Mouse (Mus musculus) hindlimb bud, embryonic 11.5 days (tissue): ENCODE data around the gene Vac14.

Experiments
- DNase-seq: peaks from one replicate; pipeline ENCODE4 v3.0.0-alpha.2; 2012; ENCODE audit warnings: low read depth, low spot score; ENCODE audit errors: extremely low spot score

Gene Vac14

GRCm38 (mm10) chr8:110741816-110742451, 123.5 kb downstream of the Vac14 start:
- no peak for DNase-seq

DNA sequence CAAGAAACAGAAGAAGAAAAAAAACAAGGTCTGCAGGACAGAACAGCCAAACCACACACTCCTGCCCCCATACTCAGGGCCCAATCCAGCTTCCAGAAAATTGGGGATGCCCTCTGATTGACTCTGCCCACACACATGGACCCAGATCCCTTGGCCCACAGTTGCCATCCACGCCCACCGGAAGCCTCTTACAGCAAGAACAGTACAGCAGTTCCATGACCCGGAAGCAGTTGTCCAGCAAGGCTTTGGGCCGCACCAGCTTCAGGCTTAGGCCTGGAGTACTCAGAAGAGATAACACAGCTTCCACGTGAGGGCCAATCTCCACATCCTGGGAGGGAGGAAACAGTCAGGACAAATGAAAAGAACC, 124.0 kb downstream of the Vac14 start:
- DNase-seq = no peak

GRCm38 (mm10) chr8:110745162-110745561, 126.8 kb downstream of the Vac14 start:
- DNase-seq = no peak

- DNase-seq = no peak
These were observed 128.3 kb downstream of the Vac14 start for GRCm38 (mm10) chr8:110746661-110747060.

DNA sequence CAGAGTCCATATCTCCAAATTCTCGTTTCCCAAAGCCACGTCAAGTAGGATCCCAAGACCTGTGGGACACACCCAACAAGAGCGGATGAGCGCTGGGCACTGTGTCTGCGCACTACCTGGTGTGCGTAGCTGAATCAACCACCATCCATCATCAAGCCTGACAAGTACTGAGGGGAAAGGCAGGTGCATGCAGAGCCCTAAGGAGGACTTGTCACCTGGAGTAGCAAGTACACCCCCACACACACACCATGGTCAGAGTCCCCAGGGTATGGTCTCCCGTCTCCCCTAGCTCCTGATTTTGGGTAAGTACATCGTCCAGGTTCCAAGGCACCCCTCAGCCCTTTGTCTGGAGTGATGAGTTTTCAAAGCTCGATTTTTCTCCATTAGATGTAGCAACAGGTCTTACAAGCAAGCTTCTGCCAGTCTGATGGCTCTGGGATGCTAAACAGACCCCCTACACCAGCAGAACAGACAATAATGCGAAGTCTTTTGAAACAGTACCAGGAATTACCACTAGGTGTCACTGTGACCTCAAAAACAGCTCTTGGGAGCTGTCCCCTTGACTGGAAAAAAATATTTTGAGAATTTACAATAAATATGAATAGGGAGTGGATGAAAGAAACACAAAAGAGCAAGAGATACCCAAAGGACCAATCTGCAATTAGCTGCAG, 131.2 kb downstream of the Vac14 start:
- peak; percentile 92 for DNase-seq

- no peak for DNase-seq
These were observed 131.9 kb downstream of the Vac14 start for GRCm38 (mm10) chr8:110750269-110750668.

- no peak for DNase-seq
These were observed 133.1 kb downstream of the Vac14 start for GRCm38 (mm10) chr8:110751490-110751889.

DNA sequence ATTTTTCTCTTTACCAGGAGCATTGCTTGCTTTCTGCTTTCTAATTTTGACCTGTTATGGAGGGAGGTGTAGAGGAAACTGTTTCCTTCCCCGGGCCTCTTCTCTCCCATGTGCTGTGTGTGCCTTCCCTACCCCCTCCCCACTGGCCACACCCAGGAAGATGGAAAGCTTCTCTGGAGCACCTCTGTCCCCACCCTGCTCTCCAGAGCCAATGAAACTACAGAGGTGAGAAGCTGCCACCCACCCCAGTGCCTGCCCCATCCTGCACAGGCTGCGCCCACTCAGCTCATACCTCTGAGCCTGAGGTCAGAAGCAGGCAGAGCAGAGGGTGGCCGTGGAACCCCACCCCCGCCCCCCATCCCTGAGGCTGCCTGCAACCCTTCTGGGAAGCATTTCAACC, 136.3 kb downstream of the Vac14 start:
- no peak for DNase-seq

GRCm38 (mm10) chr8:110755511-110756170, 137.3 kb downstream of the Vac14 start:
- no peak for DNase-seq

- DNase-seq = no peak
These were observed 137.8 kb downstream of the Vac14 start for GRCm38 (mm10) chr8:110756196-110756595.

- no peak for DNase-seq
These were observed 142.0 kb downstream of the Vac14 start for GRCm38 (mm10) chr8:110760280-110760940.

- DNase-seq = no peak
These were observed 142.8 kb downstream of the Vac14 start for GRCm38 (mm10) chr8:110761185-110761584.

GRCm38 (mm10) chr8:110761988-110762387, 143.6 kb downstream of the Vac14 start:
- DNase-seq = no peak

GRCm38 (mm10) chr8:110764671-110765070, 146.3 kb downstream of the Vac14 start:
- DNase-seq = no peak

DNA sequence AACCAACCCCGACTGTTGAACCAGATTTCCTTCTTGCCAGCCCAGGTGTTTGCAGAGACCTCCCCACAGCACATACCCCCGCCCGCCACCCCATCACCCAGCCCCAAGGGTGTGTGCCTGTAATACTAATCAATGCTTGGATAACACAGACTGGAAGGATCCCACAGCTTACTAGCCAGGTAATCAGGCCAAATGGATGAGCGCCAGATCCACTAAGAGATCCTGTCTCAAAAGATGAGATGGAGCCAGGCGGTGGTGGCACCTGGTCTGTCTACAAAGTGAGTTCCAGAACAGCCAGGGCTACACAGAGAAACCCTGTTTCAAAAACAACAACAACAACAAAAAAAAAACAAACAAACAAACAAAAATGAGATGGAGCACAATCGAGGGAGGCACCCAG, 148.9 kb downstream of the Vac14 start:
- no peak for DNase-seq
